In the genomic region with DNA sequence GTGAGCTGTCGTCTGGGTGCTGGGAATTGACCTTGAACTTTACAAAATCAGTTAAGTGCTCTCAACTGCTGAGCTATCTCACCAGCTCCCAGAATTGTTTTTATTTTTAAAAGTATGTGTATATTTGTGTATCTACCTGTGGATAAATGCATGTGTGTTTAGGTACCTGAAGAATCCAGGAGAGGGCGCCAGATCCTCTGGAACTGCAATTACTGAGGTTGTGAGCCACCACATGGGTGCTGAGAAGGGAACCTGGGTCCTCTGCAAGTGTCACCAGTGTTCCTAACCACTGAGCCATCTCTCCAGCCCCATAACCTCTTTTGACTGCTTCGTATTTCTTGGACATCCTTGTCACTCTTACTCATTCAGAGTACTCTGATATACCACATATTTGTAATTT, we compare ENCODE assay signal across 1 mouse cellular context.
TF ChIP-seq lines count a peak whose summit lies in the region.

No protein-coding gene starts in this region.

TF ChIP-seq in MEL, 35 proteins besides CTCF, POLR2A, EP300 and RAD21:
- TF ChIP-seq USF1 (IDR thresholded peaks at IDR 0.05; ENCODE audit: low read depth, low read length): no peak
- TF ChIP-seq JUND (IDR thresholded peaks at IDR 0.05; ENCODE audit: low read depth, low read length): no peak
- TF ChIP-seq NRF1 (IDR thresholded peaks at IDR 0.05; ENCODE audit: insufficient read depth, low read depth, low read length, poor library complexity, severe bottlenecking): no peak
- TF ChIP-seq CHD1 (IDR thresholded peaks at IDR 0.05; ENCODE audit: low read depth, low read length): no peak
- no peak for TF ChIP-seq SIN3A (IDR thresholded peaks at IDR 0.05; ENCODE audit: low read length)
- TF ChIP-seq RCOR1 (IDR thresholded peaks at IDR 0.05; ENCODE audit: low read depth, low read length): no peak
- TF ChIP-seq SMC3 (IDR thresholded peaks at IDR 0.05; ENCODE audit: low read depth, low read length): no peak
- no peak for TF ChIP-seq HCFC1 (IDR thresholded peaks at IDR 0.05; ENCODE audit: low read depth, low read length)
- no peak for TF ChIP-seq MXI1 (IDR thresholded peaks at IDR 0.05; ENCODE audit: low read depth, low read length)
- no peak for TF ChIP-seq ZC3H11A (IDR thresholded peaks at IDR 0.05; ENCODE audit: low read depth, low read length)
- no peak for TF ChIP-seq GATA1 (IDR thresholded peaks at IDR 0.05; ENCODE audit: low read depth, low read length)
- no peak for TF ChIP-seq ELF1 (IDR thresholded peaks at IDR 0.05; ENCODE audit: low read depth, low read length)
- no peak for TF ChIP-seq POLR2AphosphoS2 (IDR thresholded peaks at IDR 0.05; ENCODE audit: low read length)
- TF ChIP-seq GABPA (IDR thresholded peaks at IDR 0.05; ENCODE audit: low read depth, low read length): no peak
- no peak for TF ChIP-seq NELFE (IDR thresholded peaks at IDR 0.05; ENCODE audit: low read depth, low read length)
- no peak for TF ChIP-seq MYC (IDR thresholded peaks at IDR 0.05; ENCODE audit: low read depth, low read length)
- no peak for TF ChIP-seq ETS1 (IDR thresholded peaks at IDR 0.05; ENCODE audit: low read depth, low read length)
- TF ChIP-seq MAZ (IDR thresholded peaks at IDR 0.05; ENCODE audit: low read depth, low read length): no peak
